Mouse (Mus musculus): Measurements from ENCODE around the gene Coq8a.

Gene Coq8a

GRCm38 (mm10) chr1:180118233-180118632 is 81.2 kb downstream of the Coq8a start:
- DNase-seq (ENCODE audit: low read depth, low spot score): no peak

- peak; percentile 54 for DNase-seq (ENCODE audit: low read depth, low spot score)
Measured at GRCm38 (mm10) chr1:180116525-180116924, 82.9 kb downstream of the Coq8a start.

Data from R1 (cell line).